Mouse (Mus musculus) urinary bladder, postnatal 14 days (tissue): ENCODE results near the gene Kcnv2.
A peak's percentile ranks its signal among the peaks of the same experiment; 100 is the strongest.

ENCODE experiments used
- DNase-seq: peaks from one replicate; pipeline ENCODE4 v3.0.0; 2021; ENCODE audit warnings: low spot score

Gene Kcnv2

GRCm38 (mm10) chr19:27322281-27322680 lies at the start of gene Kcnv2:
Gene Kcnv2, plus strand, starts transcription at chr19:27322588.
- peak; percentile 4 for DNase-seq

- DNase-seq = no peak
These were observed 49.0 kb upstream of the Kcnv2 start for GRCm38 (mm10) chr19:27273385-27273784.

GRCm38 (mm10) chr19:27274382-27274781 lies 48.0 kb upstream of the Kcnv2 start:
- DNase-seq = no peak

GRCm38 (mm10) chr19:27279174-27279573 lies 43.2 kb upstream of the Kcnv2 start:
- no peak for DNase-seq

- DNase-seq = no peak
These were observed 12.3 kb upstream of the Kcnv2 start for GRCm38 (mm10) chr19:27310039-27310438.

- DNase-seq = no peak
These were observed 11.1 kb upstream of the Kcnv2 start for GRCm38 (mm10) chr19:27311311-27311710.

- DNase-seq = no peak
These were observed 9.9 kb upstream of the Kcnv2 start for GRCm38 (mm10) chr19:27312266-27313079.

- DNase-seq = no peak
These were observed 9.3 kb upstream of the Kcnv2 start for GRCm38 (mm10) chr19:27313080-27313413.

GRCm38 (mm10) chr19:27316313-27317258 lies 5.8 kb upstream of the Kcnv2 start:
- no peak for DNase-seq

- DNase-seq = no peak
These were observed 5.1 kb upstream of the Kcnv2 start for GRCm38 (mm10) chr19:27317337-27317736.

GRCm38 (mm10) chr19:27322911-27323627 lies 681 bp downstream of the Kcnv2 start:
- DNase-seq = no peak

GRCm38 (mm10) chr19:27325558-27325957 lies 3.2 kb downstream of the Kcnv2 start:
- DNase-seq = no peak

GRCm38 (mm10) chr19:27327569-27327968 lies 5.2 kb downstream of the Kcnv2 start:
- DNase-seq = no peak

- no peak for DNase-seq
These were observed 5.8 kb downstream of the Kcnv2 start for GRCm38 (mm10) chr19:27328166-27328565.

- DNase-seq = peak; percentile 60
These were observed 6.3 kb downstream of the Kcnv2 start for GRCm38 (mm10) chr19:27328644-27329043.

- DNase-seq = no peak
These were observed 9.9 kb downstream of the Kcnv2 start for GRCm38 (mm10) chr19:27332207-27332794.

GRCm38 (mm10) chr19:27336126-27336917 lies 13.9 kb downstream of the Kcnv2 start:
- DNase-seq = peak; percentile 9

- DNase-seq = no peak
These were observed 24.1 kb downstream of the Kcnv2 start for GRCm38 (mm10) chr19:27346501-27346900.

GRCm38 (mm10) chr19:27351700-27352099 lies 29.3 kb downstream of the Kcnv2 start:
- peak; percentile 7 for DNase-seq

- no peak for DNase-seq
These were observed 38.0 kb downstream of the Kcnv2 start for GRCm38 (mm10) chr19:27360381-27360780.

GRCm38 (mm10) chr19:27363891-27364290 lies 41.5 kb downstream of the Kcnv2 start:
- DNase-seq = no peak
